17 mouse cellular contexts compared by ENCODE assay signal in genomic region chr13:82233901-82234300, GRCm38 (mm10).
DNase-seq lines count a peak whose midpoint lies in the region; TF ChIP-seq lines count a peak whose summit lies in the region.
"Had no signal": no experiment of that assay in that cellular context is flagged by ENCODE, and none has a peak within 500 bp of the region (broad histone marks: within the 10 kb centered on the region; RNA-seq: fewer than 3 reads in every experiment).

No protein-coding gene starts in this region.

- H3K79me2 ChIP-seq in MEL (ENCODE audit: control insufficient read depth, insufficient read depth, low read length, poor library complexity), result no peaks in the 10 kb centered on the region

- no peaks in the 10 kb centered on the region for H3K27me3 ChIP-seq in MEL (ENCODE audit: control insufficient read depth in 1 of 2, insufficient read depth in 2 of 2, low read length in 2 of 2)
- H3K27me3 ChIP-seq: CH12.LX, Patski had no signal

- peaks cover 0 to 3% of the 10 kb centered on the region in 2 experiments; a peak in 2 of 4 replicates for H3K36me3 ChIP-seq in MEL (ENCODE audit: control insufficient read depth in 1 of 2, insufficient read depth in 2 of 2, low read length in 2 of 2)
- H3K36me3 ChIP-seq: G1E had no signal

- no peaks in the 10 kb centered on the region; a peak in 1 of 4 replicates for H3K4me1 ChIP-seq in MEL (ENCODE audit: control insufficient read depth in 1 of 2, insufficient read depth in 2 of 2, low read length in 2 of 2)

- TF ChIP-seq EP300 in MEL (IDR thresholded peaks at IDR 0.05; ENCODE audit: low read depth in 1 of 2, low read length in 2 of 2), result peak; percentile 77 to 82

- TF ChIP-seq CTCF in MEL (IDR thresholded peaks at IDR 0.05 in 2 of 3, conservative IDR thresholded peaks at IDR 0.05 in 1 of 3; ENCODE audit: control insufficient read depth in 1 of 3, insufficient read depth in 1 of 3, low read depth in 2 of 3, low read length in 3 of 3, poor library complexity in 1 of 3, severe bottlenecking in 1 of 3), result no peak

- H3K4me3 ChIP-seq in MEL (ENCODE audit: control insufficient read depth in 1 of 2, insufficient read depth in 1 of 2, low read depth in 2 of 2, low read length in 2 of 2), result no peak overlapping the region

- H3K9me3 ChIP-seq in MEL (replicated peaks; ENCODE audit: insufficient read depth, low read length), result no peaks in the 10 kb centered on the region
- H3K9me3 ChIP-seq: G1E had no signal

- no peak for TF ChIP-seq POLR2A in MEL (IDR thresholded peaks at IDR 0.05; ENCODE audit: control insufficient read depth in 1 of 2, insufficient read depth in 1 of 2, low read depth in 1 of 2, low read length in 2 of 2, poor library complexity in 1 of 2)

- peak; percentile 46 for DNase-seq in MEL (ENCODE audit: low read depth, low spot score)
- DNase-seq in lung, postnatal 4 days, result no peak
- DNase-seq: adrenal gland, adult 2 months; adrenal gland, adult 8-10 months; adrenal gland, postnatal 10 days; adrenal gland, postnatal 14 days; adrenal gland, postnatal 25 days; adrenal gland, postnatal 36 days; B cell, adult 2 months; cerebellum, adult 11 months; cerebellum, adult 11-12 months; cerebellum, adult 18-20 months; cerebellum, adult 2 months; cerebellum, adult 8-10 months had no signal

- no peak overlapping the region for H3K27ac ChIP-seq in MEL (ENCODE audit: control insufficient read depth, low read depth, low read length)

- H3K9ac ChIP-seq in MEL (ENCODE audit: control insufficient read depth, low read depth, low read length, poor library complexity, severe bottlenecking), result no peak overlapping the region

- TF ChIP-seq RAD21 in MEL (IDR thresholded peaks at IDR 0.05; ENCODE audit: low read depth, low read length), result no peak

TF ChIP-seq in MEL, 35 proteins besides CTCF, POLR2A, EP300 and RAD21:
- TF ChIP-seq GATA1 (IDR thresholded peaks at IDR 0.05; ENCODE audit: low read depth, low read length) (peak; percentile 71), ETS1 (IDR thresholded peaks at IDR 0.05; ENCODE audit: low read depth, low read length) (peak; percentile 21; the same call in 1 of the 2 replicates), MEF2A (IDR thresholded peaks at IDR 0.05; ENCODE audit: extremely low read depth, insufficient replicate concordance, low read depth, low read length, poor library complexity, severe bottlenecking) (no peak), SMC3 (IDR thresholded peaks at IDR 0.05; ENCODE audit: low read depth, low read length) (no peak), NELFE (IDR thresholded peaks at IDR 0.05; ENCODE audit: low read depth, low read length) (no peak), RCOR1 (IDR thresholded peaks at IDR 0.05; ENCODE audit: low read depth, low read length) (peak; percentile 85), TCF12 (IDR thresholded peaks at IDR 0.05; ENCODE audit: low read depth, low read length) (peak; percentile 74)
